Mouse (Mus musculus): ENCODE data around the gene Gm28036. TPM values are rescaled to one million over a fixed set of nuclear protein-coding genes. Genes with fewer than 3 reads are reported as not detected.

The Gm28036 gene
- polyA plus RNA-seq, 1 experiment from 2014 or later = 9.4 TPM

- Histone ChIP-seq H3K4me2 (ENCODE audit: low read length) (no peak overlapping the region), H3K4me3 (ENCODE audit: control insufficient read depth in 1 of 2, insufficient read depth in 1 of 2, low read depth in 1 of 2, low read length in 2 of 2) (no peak overlapping the region), H3K27ac (replicated peaks in 1 of 2; ENCODE audit: control insufficient read depth in 1 of 2, insufficient read depth in 1 of 2, low read depth in 2 of 2, low read length in 2 of 2) (no peak overlapping the region), H3K27me3 (ENCODE audit: control insufficient read depth, insufficient read depth, low read length) (no peaks in the 10 kb centered on the region), H3K4me1 (ENCODE audit: control insufficient read depth in 2 of 2, insufficient read depth in 2 of 2, low read length in 2 of 2) (no peaks in the 10 kb centered on the region), H3K9me3 (ENCODE audit: control insufficient read depth, low read length) (no peaks in the 10 kb centered on the region), H3K9ac (ENCODE audit: low read length) (no peak overlapping the region), H3K36me3 (ENCODE audit: control insufficient read depth, insufficient read depth, low read length) (no peaks in the 10 kb centered on the region)
- no peak for ATAC-seq (ENCODE audit: insufficient number of reproducible peaks, insufficient read depth, low FRiP score, low read depth)
These were observed 101.4 kb downstream of the Gm28036 start for GRCm38 (mm10) chr2:156025482-156025881.

Other genes starting within 250 kb of the Gm28036 start
- gene Uqcc1, start 196.8 kb downstream of the Gm28036 start, polyA plus RNA-seq (2014; fragmentation: Nextera tagmentation; extraction: Ambion mirVana) = 110 and 116 TPM in 2 replicates
- not detected in 2 replicates for gene Gm15557, start 186.4 kb downstream of the Gm28036 start, polyA plus RNA-seq (2014; fragmentation: Nextera tagmentation; extraction: Ambion mirVana)
- 0.27 and 0.44 TPM in 2 replicates for gene Gdf5, start 181.7 kb downstream of the Gm28036 start, polyA plus RNA-seq (2014; fragmentation: Nextera tagmentation; extraction: Ambion mirVana)
- gene Cep250, start 170.6 kb downstream of the Gm28036 start, polyA plus RNA-seq (2014; fragmentation: Nextera tagmentation; extraction: Ambion mirVana) = 6.9 and 7.2 TPM in 2 replicates
- 0.47 and 1.7 TPM in 2 replicates for gene 6430550D23Rik, start 119.1 kb downstream of the Gm28036 start, polyA plus RNA-seq (2014; fragmentation: Nextera tagmentation; extraction: Ambion mirVana)
- gene Ergic3, start 119.0 kb downstream of the Gm28036 start, polyA plus RNA-seq (2014; fragmentation: Nextera tagmentation; extraction: Ambion mirVana) = 169 and 188 TPM in 2 replicates
- gene Fer1l4, start 74.1 kb downstream of the Gm28036 start, polyA plus RNA-seq (2014; fragmentation: Nextera tagmentation; extraction: Ambion mirVana) = not detected in 2 replicates
- 1.8 and 2.3 TPM in 2 replicates for gene Spag4, start 61.9 kb downstream of the Gm28036 start, polyA plus RNA-seq (2014; fragmentation: Nextera tagmentation; extraction: Ambion mirVana)
- gene Cpne1, start 15.1 kb downstream of the Gm28036 start, polyA plus RNA-seq (2014; fragmentation: Nextera tagmentation; extraction: Ambion mirVana) = 21.8 and 22.1 TPM in 2 replicates
- gene Rbm12, start 15.1 kb downstream of the Gm28036 start, polyA plus RNA-seq (2014; fragmentation: Nextera tagmentation; extraction: Ambion mirVana) = 20.6 and 21.2 TPM in 2 replicates
- 463 and 501 TPM in 2 replicates for gene Romo1, start 16.9 kb upstream of the Gm28036 start, polyA plus RNA-seq (2014; fragmentation: Nextera tagmentation; extraction: Ambion mirVana)
- 63.8 and 64.8 TPM in 2 replicates for gene Nfs1, start 17.1 kb upstream of the Gm28036 start, polyA plus RNA-seq (2014; fragmentation: Nextera tagmentation; extraction: Ambion mirVana)
- 407 and 423 TPM in 2 replicates for gene Rbm39, start 53.1 kb upstream of the Gm28036 start, polyA plus RNA-seq (2014; fragmentation: Nextera tagmentation; extraction: Ambion mirVana)
- 44.6 and 51.3 TPM in 2 replicates for gene Phf20, start 69.4 kb upstream of the Gm28036 start, polyA plus RNA-seq (2014; fragmentation: Nextera tagmentation; extraction: Ambion mirVana)
- gene Cnbd2, start 185.2 kb upstream of the Gm28036 start, polyA plus RNA-seq (2014; fragmentation: Nextera tagmentation; extraction: Ambion mirVana) = 3.0 and 3.7 TPM in 2 replicates
- 63.5 and 68.9 TPM in 2 replicates for gene Scand1, start 185.6 kb upstream of the Gm28036 start, polyA plus RNA-seq (2014; fragmentation: Nextera tagmentation; extraction: Ambion mirVana)

Data from heart, embryonic 14.5 days (tissue).